Mouse (Mus musculus) limb, embryonic 13.5 days (tissue): Measurements from ENCODE around the gene Sectm1a. TPM values are rescaled to one million over a fixed set of nuclear protein-coding genes. Genes with fewer than 3 reads are reported as not detected.
"Not testable (repeated sequence)": the region's sequence is repeated elsewhere in the genome, so short reads cannot be mapped to it uniquely, and the experiment has no call there.

Source experiments
- ATAC-seq: fragments of 200-750 bp; cut with Nextera tagmentation; 2 replicates; pipeline ENCODE4 v1.8.0; 2017; ENCODE audit warnings: low read depth, moderate number of reproducible peaks, moderate TSS enrichment; ENCODE audit not compliant: low FRiP score
- H3K27ac ChIP-seq: fragments of 300-500 bp; sonication (generic); 2 replicates; pipeline ENCODE4 v1.5.1; 2015; ENCODE audit warnings: inconsistent platforms, mild to moderate bottlenecking, moderate library complexity
- H3K27me3 ChIP-seq: fragments of 300-500 bp; sonication (generic); 2 replicates; pipeline ENCODE4 v1.6.1; 2015; ENCODE audit warnings: mild to moderate bottlenecking, inconsistent platforms
- H3K36me3 ChIP-seq: fragments of 300-500 bp; sonication (generic); 2 replicates; pipeline ENCODE4 v1.6.1; 2015; ENCODE audit warnings: inconsistent platforms, mild to moderate bottlenecking, moderate library complexity
- H3K4me1 ChIP-seq: fragments of 300-500 bp; sonication (generic); 2 replicates; pipeline ENCODE4 v1.6.1; 2015; ENCODE audit warnings: inconsistent platforms
- H3K4me2 ChIP-seq: fragments of 300-500 bp; sonication (generic); replicated peaks from 2 replicates; pipeline ENCODE4 v1.6.1; 2015; ENCODE audit warnings: inconsistent platforms, mild to moderate bottlenecking, moderate library complexity
- H3K4me3 ChIP-seq: fragments of 300-500 bp; sonication (generic); 2 replicates; pipeline ENCODE4 v1.5.1; 2015; ENCODE audit warnings: moderate library complexity, mild to moderate bottlenecking, inconsistent platforms
- H3K9ac ChIP-seq: fragments of 300-500 bp; sonication (generic); 2 replicates; pipeline ENCODE4 v1.6.1; 2015; ENCODE audit warnings: mild to moderate bottlenecking, inconsistent platforms
- H3K9me3 ChIP-seq: fragments of 300-500 bp; sonication (generic); 2 replicates; pipeline ENCODE4 v1.6.1; 2016; ENCODE audit warnings: inconsistent platforms
- WGBS: fragments of 180-500 bp; shearing (Covaris S2); methylation state at CpG from one replicate; pipeline ENCODE4 v1.1.7; 2015; 5-methylcytosine and 5-hydroxymethylcytosine counted together
- polyA plus RNA-seq: library from polyadenylated mRNA; unstranded; fragments of >200 nt; fragmentation: Nextera tagmentation; extraction: Ambion mirVana; gene quantifications from 2 replicates; pipeline ENCODE4 v1.2.1, GENCODE M21; 2015

The Sectm1a gene
- polyA plus RNA-seq, 1 experiment from 2014 or later = 0.37 TPM

- Histone ChIP-seq H3K27ac (no peak overlapping the region), H3K36me3 (no peaks in the 10 kb centered on the region), H3K4me2 (no peak overlapping the region), H3K9me3 (no peaks in the 10 kb centered on the region), H3K4me3 (no peak overlapping the region), H3K9ac (no peak overlapping the region), H3K4me1 (no peaks in the 10 kb centered on the region; the same call in 1 of the 2 replicates), H3K27me3 (no peaks in the 10 kb centered on the region)
- WGBS = 76% methylated on average over 3 of the region's 3 CpGs
- ATAC-seq = no peak
Observed at GRCm38 (mm10) chr11:121111051-121111450, 30.0 kb upstream of the Sectm1a start.

GRCm38 (mm10) chr11:121109986-121110385 lies 29.0 kb upstream of the Sectm1a start:
- H3K4me3 ChIP-seq = no peak overlapping the region
- H3K9me3 ChIP-seq = no peaks in the 10 kb centered on the region
- no peaks in the 10 kb centered on the region for H3K27me3 ChIP-seq
- H3K4me2 ChIP-seq = no peak overlapping the region
- no peak overlapping the region for H3K9ac ChIP-seq
- H3K27ac ChIP-seq = no peak overlapping the region
- no peaks in the 10 kb centered on the region; the same call in 1 of the 2 replicates for H3K4me1 ChIP-seq
- 29% methylated on average over 2 of the region's 2 CpGs for WGBS
- no peaks in the 10 kb centered on the region for H3K36me3 ChIP-seq
- ATAC-seq = no peak

- no peak for ATAC-seq
- Histone ChIP-seq H3K4me3 (no peak overlapping the region), H3K4me1 (no peaks in the 10 kb centered on the region; the same call in 1 of the 2 replicates), H3K9me3 (no peaks in the 10 kb centered on the region), H3K4me2 (no peak overlapping the region), H3K36me3 (no peaks in the 10 kb centered on the region), H3K9ac (no peak overlapping the region), H3K27ac (no peak overlapping the region), H3K27me3 (no peaks in the 10 kb centered on the region)
- WGBS = 72% methylated on average over 9 of the region's 9 CpGs
Observed at GRCm38 (mm10) chr11:121108061-121108460, 27.0 kb upstream of the Sectm1a start.

- not testable (repeated sequence) for H3K4me3 ChIP-seq, ATAC-seq, H3K36me3 ChIP-seq, H3K9ac ChIP-seq, H3K27me3 ChIP-seq, H3K9me3 ChIP-seq, H3K4me1 ChIP-seq, H3K4me2 ChIP-seq, H3K27ac ChIP-seq
- WGBS = 76% methylated on average over 1 of the region's 1 CpGs
Observed at GRCm38 (mm10) chr11:121107242-121107641, 26.2 kb upstream of the Sectm1a start.

- Histone ChIP-seq H3K27me3 (no peaks in the 10 kb centered on the region), H3K4me2 (no peak overlapping the region), H3K4me3 (no peak overlapping the region), H3K36me3 (no peaks in the 10 kb centered on the region), H3K9me3 (no peaks in the 10 kb centered on the region), H3K9ac (no peak overlapping the region), H3K4me1 (no peaks in the 10 kb centered on the region), H3K27ac (no peak overlapping the region)
- ATAC-seq = no peak
- 87% methylated on average over 4 of the region's 4 CpGs for WGBS
Observed at GRCm38 (mm10) chr11:121101124-121101805, 20.2 kb upstream of the Sectm1a start.

GRCm38 (mm10) chr11:121100692-121101091 lies 19.7 kb upstream of the Sectm1a start:
- Histone ChIP-seq H3K36me3 (no peaks in the 10 kb centered on the region), H3K27ac (no peak overlapping the region), H3K4me1 (no peaks in the 10 kb centered on the region), H3K4me2 (no peak overlapping the region), H3K4me3 (no peak overlapping the region), H3K9me3 (no peaks in the 10 kb centered on the region), H3K9ac (no peak overlapping the region), H3K27me3 (no peaks in the 10 kb centered on the region)
- 42% methylated on average over 7 of the region's 7 CpGs for WGBS
- ATAC-seq = no peak

- no peak overlapping the region for H3K9ac ChIP-seq
- no peak overlapping the region for H3K4me3 ChIP-seq
- H3K27me3 ChIP-seq = no peaks in the 10 kb centered on the region
- H3K4me1 ChIP-seq = no peaks in the 10 kb centered on the region
- ATAC-seq = no peak
- H3K9me3 ChIP-seq = no peaks in the 10 kb centered on the region
- H3K4me2 ChIP-seq = no peak overlapping the region
- WGBS = 74% methylated on average over 7 of the region's 7 CpGs
- H3K36me3 ChIP-seq = no peaks in the 10 kb centered on the region
- H3K27ac ChIP-seq = no peak overlapping the region
Observed at GRCm38 (mm10) chr11:121099762-121100161, 18.7 kb upstream of the Sectm1a start.

GRCm38 (mm10) chr11:121092606-121093585 lies 11.9 kb upstream of the Sectm1a start:
- Histone ChIP-seq H3K36me3 (no peaks in the 10 kb centered on the region), H3K4me2 (no peak overlapping the region), H3K4me3 (no peak overlapping the region), H3K9me3 (no peaks in the 10 kb centered on the region), H3K4me1 (no peaks in the 10 kb centered on the region), H3K27me3 (no peaks in the 10 kb centered on the region), H3K9ac (no peak overlapping the region), H3K27ac (no peak overlapping the region)
- WGBS = 86% methylated on average over 14 of the region's 14 CpGs
- no peak for ATAC-seq

- no peak overlapping the region for H3K4me3 ChIP-seq
- no peaks in the 10 kb centered on the region for H3K27me3 ChIP-seq
- 60% methylated on average over 4 of the region's 4 CpGs for WGBS
- no peak overlapping the region for H3K27ac ChIP-seq
- no peaks in the 10 kb centered on the region for H3K4me1 ChIP-seq
- no peak overlapping the region for H3K4me2 ChIP-seq
- no peaks in the 10 kb centered on the region for H3K36me3 ChIP-seq
- no peaks in the 10 kb centered on the region for H3K9me3 ChIP-seq
- no peak overlapping the region for H3K9ac ChIP-seq
- ATAC-seq = no peak
Observed at GRCm38 (mm10) chr11:121090943-121091342, 9.9 kb upstream of the Sectm1a start.

- Histone ChIP-seq H3K27me3 (no peaks in the 10 kb centered on the region), H3K4me1 (no peaks in the 10 kb centered on the region), H3K9me3 (no peaks in the 10 kb centered on the region), H3K4me3 (no peak overlapping the region), H3K36me3 (no peaks in the 10 kb centered on the region), H3K9ac (no peak overlapping the region), H3K4me2 (no peak overlapping the region), H3K27ac (no peak overlapping the region)
- ATAC-seq = no peak
- 87% methylated on average over 2 of the region's 2 CpGs for WGBS
Observed at GRCm38 (mm10) chr11:121089756-121090546, 8.9 kb upstream of the Sectm1a start.

- 67% methylated on average over 6 of the region's 6 CpGs for WGBS
- H3K4me3 ChIP-seq = no peak overlapping the region
- ATAC-seq = no peak
- no peak overlapping the region for H3K27ac ChIP-seq
- no peaks in the 10 kb centered on the region for H3K9me3 ChIP-seq
- no peak overlapping the region for H3K4me2 ChIP-seq
- no peaks in the 10 kb centered on the region for H3K27me3 ChIP-seq
- no peak overlapping the region for H3K9ac ChIP-seq
- H3K36me3 ChIP-seq = no peaks in the 10 kb centered on the region
- no peaks in the 10 kb centered on the region for H3K4me1 ChIP-seq
Observed at GRCm38 (mm10) chr11:121088997-121089396, 8.0 kb upstream of the Sectm1a start.

GRCm38 (mm10) chr11:121086296-121086695 lies 5.3 kb upstream of the Sectm1a start:
- ATAC-seq = no peak
- Histone ChIP-seq H3K4me1 (no peaks in the 10 kb centered on the region), H3K27ac (no peak overlapping the region), H3K27me3 (no peaks in the 10 kb centered on the region), H3K9me3 (no peaks in the 10 kb centered on the region), H3K36me3 (no peaks in the 10 kb centered on the region), H3K4me3 (no peak overlapping the region), H3K9ac (no peak overlapping the region), H3K4me2 (no peak overlapping the region)
- WGBS = 54% methylated on average over 4 of the region's 4 CpGs
